Mouse (Mus musculus) midbrain, embryonic 16.5 days (tissue): ENCODE measurements around the gene Spryd4. TPM values are rescaled to one million over a fixed set of nuclear protein-coding genes. Genes with fewer than 3 reads are reported as not detected.
"Not testable (repeated sequence)": the region's sequence is repeated elsewhere in the genome, so short reads cannot be mapped to it uniquely, and the experiment has no call there.

Experiments used
- ATAC-seq: fragments of 200-750 bp; cut with Nextera tagmentation; 2 replicates; pipeline ENCODE4 v1.8.0; 2017; ENCODE audit warnings: moderate TSS enrichment
- H3K27ac ChIP-seq: fragments of 300-500 bp; sonication (generic); 2 replicates; pipeline ENCODE4 v1.5.1; 2014; ENCODE audit warnings: mild to moderate bottlenecking, low read length, mixed read lengths
- H3K27me3 ChIP-seq: fragments of 300-500 bp; sonication (generic); 2 replicates; pipeline ENCODE4 v1.6.1; 2014; ENCODE audit warnings: low read depth, low read length, mixed read lengths; ENCODE audit not compliant: control insufficient read depth, insufficient read depth
- H3K36me3 ChIP-seq: fragments of 300-500 bp; sonication (generic); 2 replicates; pipeline ENCODE4 v1.6.1; 2014; ENCODE audit warnings: mild to moderate bottlenecking, low read length, moderate library complexity, mixed read lengths; ENCODE audit not compliant: control insufficient read depth, insufficient read depth
- H3K4me1 ChIP-seq: fragments of 300-500 bp; sonication (generic); 2 replicates; pipeline ENCODE4 v1.6.1; 2014; ENCODE audit warnings: mild to moderate bottlenecking, low read length, mixed read lengths; ENCODE audit not compliant: control insufficient read depth, insufficient read depth
- H3K4me2 ChIP-seq: fragments of 300-500 bp; sonication (generic); 2 replicates; pipeline ENCODE4 v1.6.1; 2014; ENCODE audit warnings: mild to moderate bottlenecking, low read length, mixed read lengths
- H3K4me3 ChIP-seq: fragments of 300-500 bp; sonication (generic); 2 replicates; pipeline ENCODE4 v1.5.1; 2014; ENCODE audit warnings: low read depth, mild to moderate bottlenecking, low read length, moderate library complexity, mixed read lengths
- H3K9ac ChIP-seq: fragments of 300-500 bp; sonication (generic); 2 replicates; pipeline ENCODE4 v1.6.1; 2014; ENCODE audit warnings: low read depth, low read length, mixed read lengths
- H3K9me3 ChIP-seq: fragments of 300-500 bp; sonication (generic); replicated peaks from 2 replicates; pipeline ENCODE4 v1.6.1; 2014; ENCODE audit warnings: mild to moderate bottlenecking, low read length, mixed read lengths; ENCODE audit not compliant: control insufficient read depth, poor library complexity, severe bottlenecking
- WGBS: fragments of 180-500 bp; shearing (Covaris S2); extraction: QIAGEN DNeasy Blood & Tissue Kit; methylation state at CpG from one replicate; pipeline ENCODE4 v1.1.7; 2014; 5-methylcytosine and 5-hydroxymethylcytosine counted together
- polyA plus RNA-seq: library from polyadenylated mRNA; unstranded; fragments of >200 nt; fragmentation: Nextera tagmentation; extraction: Ambion mirVana; gene quantifications from 2 replicates; pipeline ENCODE4 v1.2.1, GENCODE M21; 2015

The Spryd4 gene
- 19.6 and 22.1 TPM in 2 replicates for polyA plus RNA-seq

- peak within 1 kb of the TSS; percentile 53 for H3K4me3 ChIP-seq
- H3K27ac ChIP-seq = peak within 1 kb of the TSS; percentile 61
- H3K9me3 ChIP-seq = no peaks in the 10 kb centered on the region
- ATAC-seq = peak; percentile 95
- WGBS = under 1% methylated on average over 30 of the region's 30 CpGs
- no peaks in the 10 kb centered on the region for H3K36me3 ChIP-seq
- H3K9ac ChIP-seq = peak within 1 kb of the TSS; percentile 60
- H3K4me2 ChIP-seq = peak within 1 kb of the TSS; percentile 97
- H3K4me1 ChIP-seq = peaks cover 15% of the 10 kb centered on the region
- H3K27me3 ChIP-seq = peaks cover 2% of the 10 kb centered on the region; the same call in 1 of the 2 replicates
Measured at GRCm38 (mm10) chr10:128211390-128212108, at the start of gene Spryd4. Gene Spryd4 (minus strand): TSS chr10:128211807.

- not testable (repeated sequence) for H3K4me3 ChIP-seq, H3K27ac ChIP-seq, H3K9me3 ChIP-seq, H3K4me2 ChIP-seq, H3K4me1 ChIP-seq, H3K9ac ChIP-seq, H3K27me3 ChIP-seq, H3K36me3 ChIP-seq, ATAC-seq
- WGBS = 89% methylated on average over 7 of the region's 7 CpGs
Measured at GRCm38 (mm10) chr10:128260376-128260775, 48.8 kb upstream of the Spryd4 start.

- Histone ChIP-seq H3K9me3 (no peaks in the 10 kb centered on the region), H3K4me1 (no peaks in the 10 kb centered on the region), H3K9ac (no peak overlapping the region), H3K27ac (no peak overlapping the region), H3K36me3 (no peaks in the 10 kb centered on the region), H3K4me2 (no peak overlapping the region), H3K27me3 (no peaks in the 10 kb centered on the region), H3K4me3 (no peak overlapping the region)
- ATAC-seq = no peak
- 91% methylated on average over 5 of the region's 5 CpGs for WGBS
Measured at GRCm38 (mm10) chr10:128259946-128260345, 48.3 kb upstream of the Spryd4 start.

- no peak overlapping the region for H3K27ac ChIP-seq
- no peak overlapping the region for H3K4me2 ChIP-seq
- 91% methylated on average over 4 of the region's 4 CpGs for WGBS
- no peaks in the 10 kb centered on the region for H3K27me3 ChIP-seq
- no peaks in the 10 kb centered on the region for H3K9me3 ChIP-seq
- ATAC-seq = no peak
- no peaks in the 10 kb centered on the region for H3K4me1 ChIP-seq
- H3K4me3 ChIP-seq = no peak overlapping the region
- no peaks in the 10 kb centered on the region for H3K36me3 ChIP-seq
- no peak overlapping the region for H3K9ac ChIP-seq
Measured at GRCm38 (mm10) chr10:128258953-128259352, 47.3 kb upstream of the Spryd4 start.

GRCm38 (mm10) chr10:128256328-128256727 is 44.7 kb upstream of the Spryd4 start:
- Histone ChIP-seq H3K4me3 (no peak overlapping the region), H3K9ac (no peak overlapping the region), H3K27ac (no peak overlapping the region), H3K27me3 (no peaks in the 10 kb centered on the region), H3K4me1 (no peaks in the 10 kb centered on the region), H3K4me2 (no peak overlapping the region), H3K9me3 (no peaks in the 10 kb centered on the region), H3K36me3 (no peaks in the 10 kb centered on the region)
- 93% methylated on average over 8 of the region's 8 CpGs for WGBS
- no peak for ATAC-seq

- WGBS = 91% methylated on average over 8 of the region's 8 CpGs
- Histone ChIP-seq H3K27me3 (no peaks in the 10 kb centered on the region), H3K4me1 (no peaks in the 10 kb centered on the region), H3K4me3 (no peak overlapping the region), H3K36me3 (no peaks in the 10 kb centered on the region), H3K27ac (no peak overlapping the region), H3K9ac (no peak overlapping the region), H3K9me3 (no peaks in the 10 kb centered on the region), H3K4me2 (no peak overlapping the region)
- no peak for ATAC-seq
Measured at GRCm38 (mm10) chr10:128255925-128256324, 44.3 kb upstream of the Spryd4 start.

- peaks cover 13% of the 10 kb centered on the region for H3K36me3 ChIP-seq
- no peaks in the 10 kb centered on the region for H3K9me3 ChIP-seq
- no peak within 1 kb of the TSS for H3K27ac ChIP-seq
- no peaks in the 10 kb centered on the region for H3K4me1 ChIP-seq
- no peak within 1 kb of the TSS for H3K9ac ChIP-seq
- ATAC-seq = no peak
- H3K27me3 ChIP-seq = no peaks in the 10 kb centered on the region
- 87% methylated on average over 4 of the region's 4 CpGs for WGBS
- H3K4me2 ChIP-seq = no peak within 1 kb of the TSS
- H3K4me3 ChIP-seq = no peak within 1 kb of the TSS
Measured at GRCm38 (mm10) chr10:128253677-128254255, 42.2 kb upstream of the Spryd4 start, which contains the start of gene Apon. Gene Apon (plus strand): TSS chr10:128254096.

GRCm38 (mm10) chr10:128250565-128250964 is 39.0 kb upstream of the Spryd4 start:
- no peak for ATAC-seq
- Histone ChIP-seq H3K9me3 (no peaks in the 10 kb centered on the region), H3K4me3 (no peak overlapping the region), H3K9ac (no peak overlapping the region), H3K4me1 (no peaks in the 10 kb centered on the region), H3K36me3 (peaks cover 19% of the 10 kb centered on the region), H3K27ac (no peak overlapping the region), H3K4me2 (no peak overlapping the region), H3K27me3 (no peaks in the 10 kb centered on the region)
- whole genome bisulfite sequencing = 85% methylated on average over 9 of the region's 13 CpGs

- no peak overlapping the region for H3K4me2 ChIP-seq
- H3K9ac ChIP-seq = no peak overlapping the region
- peaks cover 22% of the 10 kb centered on the region for H3K36me3 ChIP-seq
- 0 out of 2 replicates have a peak overlapping the region, but pooled peaks have one; percentile 7 for H3K27ac ChIP-seq
- no peak for ATAC-seq
- H3K4me1 ChIP-seq = no peaks in the 10 kb centered on the region
- WGBS = 91% methylated on average over 17 of the region's 17 CpGs
- H3K4me3 ChIP-seq = no peak overlapping the region
- no peaks in the 10 kb centered on the region for H3K27me3 ChIP-seq
- H3K9me3 ChIP-seq = no peaks in the 10 kb centered on the region
Measured at GRCm38 (mm10) chr10:128247020-128247732, 35.6 kb upstream of the Spryd4 start.
